Mouse (Mus musculus): ENCODE measurements around the gene Epha1.

DNA sequence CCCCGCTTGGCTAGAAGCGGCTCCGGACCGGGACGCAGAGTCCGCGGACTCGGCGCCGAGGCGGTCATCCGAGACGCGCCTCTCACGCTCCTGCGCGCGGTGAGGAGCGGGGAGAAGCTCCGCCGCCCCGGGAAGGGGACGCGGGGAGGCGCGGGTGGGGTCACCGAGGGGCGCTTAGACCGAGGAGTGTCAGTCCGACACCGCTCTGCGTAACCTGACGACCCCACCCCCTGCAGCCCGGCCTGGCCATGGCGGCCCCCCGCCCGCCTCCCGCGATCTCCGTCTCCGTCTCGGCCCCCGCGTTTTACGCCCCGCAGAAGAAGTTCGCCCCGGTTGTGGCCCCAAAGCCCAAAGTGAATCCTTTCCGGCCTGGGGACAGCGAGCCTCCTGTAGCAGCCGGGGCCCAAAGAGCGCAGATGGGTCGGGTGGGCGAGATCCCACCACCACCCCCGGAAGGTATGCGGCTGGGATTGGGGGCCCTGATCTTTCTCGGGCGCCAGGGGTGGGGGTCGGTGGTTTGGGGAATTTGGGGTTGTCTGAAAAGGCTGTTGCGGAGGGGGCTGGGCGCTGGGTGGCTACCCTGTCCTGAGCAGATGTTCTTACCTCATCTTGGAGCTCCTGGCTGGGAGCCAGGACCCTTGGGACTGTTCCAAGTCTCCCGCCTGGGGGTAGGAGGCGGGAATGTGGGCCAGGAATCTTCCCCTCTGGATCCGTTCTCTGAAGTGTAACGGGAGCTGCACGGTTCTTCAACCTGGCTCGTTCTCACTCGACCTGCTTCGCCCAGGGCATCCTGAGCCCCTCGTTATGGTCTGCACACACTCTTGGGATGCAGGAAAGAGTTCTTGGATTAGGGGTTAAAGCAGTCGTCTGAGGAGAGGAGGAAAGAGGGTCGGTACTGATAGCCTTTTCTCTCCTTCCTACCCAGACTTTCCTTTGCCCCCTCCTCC, 22.8 kb downstream of the Epha1 start:
- TF ChIP-seq CTCF (conservative IDR thresholded peaks at IDR 0.05; ENCODE audit: low read length) (no peak), POU5F1 (IDR thresholded peaks at IDR 0.05; ENCODE audit: borderline replicate concordance, low read length) (no peak), NANOG (IDR thresholded peaks at IDR 0.05; ENCODE audit: borderline replicate concordance, low read length) (no peak)

Measured in E14TG2a.4 (cell line).